Mouse (Mus musculus): Measurements from ENCODE around the gene Synpr.

GRCm38 (mm10) chr14:13399226-13400020 is 114.8 kb downstream of the Synpr start:
- TF ChIP-seq GATA1 (IDR thresholded peaks at IDR 0.05; ENCODE audit: borderline replicate concordance, low read length) (no peak), FLI1 (IDR thresholded peaks at IDR 0.05; ENCODE audit: low read length) (no peak)
